Mouse (Mus musculus): Measurements from ENCODE around the gene Oxsr1. TPM values are rescaled to one million over a fixed set of nuclear protein-coding genes. Genes with fewer than 3 reads are reported as not detected.
"Not testable (repeated sequence)": the region's sequence is repeated elsewhere in the genome, so short reads cannot be mapped to it uniquely, and the experiment has no call there.

Oxsr1 gene
- polyA plus RNA-seq, 1 experiment from 2014 or later = 13.5 TPM

DNA sequence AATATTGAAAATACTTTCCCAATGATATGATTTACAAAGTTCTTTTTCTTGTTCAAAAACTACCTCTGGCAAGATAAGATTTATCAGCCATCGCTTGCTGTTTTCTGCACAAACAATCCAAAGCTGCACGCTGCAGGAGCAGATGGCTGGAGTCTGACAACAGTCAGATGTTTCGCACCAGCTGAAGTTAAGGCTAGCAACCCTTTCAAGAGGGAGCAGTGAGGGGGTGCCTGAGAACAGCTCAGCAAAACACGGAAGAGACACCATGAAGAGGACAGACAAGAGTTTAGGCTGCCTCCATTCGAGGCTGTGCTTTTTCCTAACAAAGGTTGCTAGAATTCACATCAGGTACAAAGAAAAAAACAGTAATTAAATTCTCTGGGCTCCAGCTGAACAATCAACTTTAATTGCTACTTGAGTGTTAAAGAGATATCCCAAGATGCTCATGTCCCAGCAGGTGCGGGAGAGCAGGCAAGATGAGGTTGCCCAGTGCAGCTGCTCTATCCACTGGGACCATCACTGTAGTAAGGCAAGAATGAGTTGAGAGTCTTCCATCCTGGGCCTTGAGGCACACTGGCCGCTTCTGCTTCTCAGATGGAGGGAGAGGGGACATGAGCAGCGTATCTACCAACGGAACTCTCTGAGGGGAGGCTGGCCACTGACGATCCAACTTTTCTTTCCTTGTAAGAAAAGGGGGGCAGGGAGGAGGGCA lies 81.8 kb downstream of the Oxsr1 start:
- ATAC-seq (peak; percentile 32; the same call in 1 of the 2 replicates), DNase-seq (ENCODE audit: low spot score) (peak; percentile 38)
- peaks cover 46% of the 10 kb centered on the region for H3K36me3 ChIP-seq (ENCODE audit: control insufficient read depth, insufficient read depth, low read length)
- H3K27me3 ChIP-seq (replicated peaks; ENCODE audit: control insufficient read depth, insufficient read depth, low read length) = no peaks in the 10 kb centered on the region
- no peak overlapping the region for H3K4me2 ChIP-seq (ENCODE audit: low read length)
- H3K4me1 ChIP-seq (ENCODE audit: control insufficient read depth, insufficient read depth, low read length) = peaks cover 2% of the 10 kb centered on the region; the same call in 1 of the 2 replicates
- H3K27ac ChIP-seq (ENCODE audit: low read depth, low read length) = peak overlapping the region; percentile 14; the same call in 1 of the 2 replicates
- no peak overlapping the region for H3K4me3 ChIP-seq (ENCODE audit: low read depth, low read length)
- H3K9me3 ChIP-seq (replicated peaks; ENCODE audit: control insufficient read depth, low read length) = no peaks in the 10 kb centered on the region
- no peak overlapping the region for H3K9ac ChIP-seq (ENCODE audit: low read length)
- WGBS = 74% methylated on average over 10 of the region's 10 CpGs

DNA sequence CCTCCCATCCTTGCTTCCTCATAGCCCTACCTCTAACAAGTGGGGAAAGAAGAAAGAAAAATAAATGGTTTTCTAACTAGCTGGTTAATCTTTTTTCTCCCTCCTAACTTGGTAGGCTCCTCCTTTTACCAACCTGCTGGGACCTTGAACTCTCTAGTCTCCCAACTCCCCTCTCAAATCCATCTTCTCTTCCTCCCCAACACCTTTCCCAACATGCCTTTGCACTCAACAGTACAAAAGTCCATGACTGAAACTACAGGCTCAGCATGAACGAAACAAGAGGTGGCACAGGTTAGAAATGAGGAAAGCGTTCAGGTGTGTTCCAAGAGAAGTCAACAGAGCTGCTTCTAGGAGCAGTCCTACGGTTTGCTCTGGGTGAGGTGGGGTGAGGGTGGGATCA lies 83.0 kb downstream of the Oxsr1 start:
- Histone ChIP-seq H3K9me3 (replicated peaks; ENCODE audit: control insufficient read depth, low read length) (no peaks in the 10 kb centered on the region), H3K4me1 (ENCODE audit: control insufficient read depth, insufficient read depth, low read length) (peaks cover 2% of the 10 kb centered on the region; the same call in 1 of the 2 replicates), H3K4me2 (ENCODE audit: low read length) (no peak overlapping the region), H3K4me3 (ENCODE audit: low read depth, low read length) (no peak overlapping the region), H3K36me3 (ENCODE audit: control insufficient read depth, insufficient read depth, low read length) (peaks cover 44% of the 10 kb centered on the region), H3K27me3 (replicated peaks; ENCODE audit: control insufficient read depth, insufficient read depth, low read length) (no peaks in the 10 kb centered on the region), H3K27ac (ENCODE audit: low read depth, low read length) (no peak overlapping the region), H3K9ac (ENCODE audit: low read length) (no peak overlapping the region)
- WGBS = 85% methylated on average over 3 of the region's 3 CpGs
- ATAC-seq = no peak
- DNase-seq (ENCODE audit: low spot score) = no peak

DNA sequence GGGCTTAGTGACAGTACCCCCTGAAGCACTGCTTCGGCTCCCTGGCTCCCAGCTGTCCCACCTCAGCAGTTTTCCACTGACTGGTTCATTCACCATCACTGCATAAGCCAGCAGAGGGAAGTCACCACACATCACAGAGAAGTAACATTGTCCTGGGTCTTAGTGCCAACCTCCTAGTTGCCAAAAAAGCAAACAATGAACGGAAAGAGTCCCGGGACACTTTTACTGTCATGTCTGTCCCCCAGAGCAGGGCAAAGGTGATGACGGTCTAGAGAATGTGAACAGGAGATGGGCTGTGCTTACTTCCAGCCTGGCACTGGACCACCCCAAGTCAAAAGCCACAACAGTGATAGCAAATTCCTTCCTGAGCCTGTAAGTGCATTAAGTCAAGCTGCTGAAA lies 83.4 kb downstream of the Oxsr1 start:
- Histone ChIP-seq H3K9ac (ENCODE audit: low read length) (no peak overlapping the region), H3K4me1 (ENCODE audit: control insufficient read depth, insufficient read depth, low read length) (peaks cover 2% of the 10 kb centered on the region; the same call in 1 of the 2 replicates), H3K36me3 (ENCODE audit: control insufficient read depth, insufficient read depth, low read length) (peaks cover 44% of the 10 kb centered on the region), H3K4me2 (ENCODE audit: low read length) (no peak overlapping the region), H3K4me3 (ENCODE audit: low read depth, low read length) (no peak overlapping the region), H3K9me3 (replicated peaks; ENCODE audit: control insufficient read depth, low read length) (no peaks in the 10 kb centered on the region), H3K27ac (ENCODE audit: low read depth, low read length) (no peak overlapping the region), H3K27me3 (replicated peaks; ENCODE audit: control insufficient read depth, insufficient read depth, low read length) (no peaks in the 10 kb centered on the region)
- no peak for ATAC-seq
- DNase-seq (ENCODE audit: low spot score) = no peak
- 95% methylated on average over 4 of the region's 4 CpGs for WGBS

DNA sequence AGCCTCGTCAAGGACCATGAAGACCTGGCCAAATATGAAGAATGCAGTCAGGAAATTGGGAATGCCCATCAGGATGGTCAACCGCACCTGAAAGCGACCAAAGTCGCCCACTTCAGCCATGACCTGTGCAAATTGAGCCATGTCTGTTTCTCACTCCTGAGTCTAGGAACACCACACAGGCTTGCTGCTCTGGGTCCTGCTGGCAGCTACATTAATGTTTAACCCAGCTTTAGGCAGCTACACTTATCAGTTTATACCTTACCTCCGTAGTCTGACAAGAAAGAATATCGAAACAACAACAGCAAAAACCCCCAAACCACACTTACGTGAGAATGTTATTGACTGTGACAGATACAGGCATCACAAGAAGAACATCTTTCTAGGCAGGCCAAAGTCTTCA lies 90.7 kb downstream of the Oxsr1 start:
- Histone ChIP-seq H3K36me3 (ENCODE audit: control insufficient read depth, insufficient read depth, low read length) (0 out of 2 replicates have a peak, but pooled peaks cover 4% of the 10 kb centered on the region), H3K27ac (ENCODE audit: low read depth, low read length) (no peak overlapping the region), H3K9ac (ENCODE audit: low read length) (no peak overlapping the region), H3K4me2 (ENCODE audit: low read length) (no peak overlapping the region), H3K4me3 (ENCODE audit: low read depth, low read length) (no peak overlapping the region), H3K27me3 (replicated peaks; ENCODE audit: control insufficient read depth, insufficient read depth, low read length) (no peaks in the 10 kb centered on the region), H3K9me3 (replicated peaks; ENCODE audit: control insufficient read depth, low read length) (no peaks in the 10 kb centered on the region), H3K4me1 (ENCODE audit: control insufficient read depth, insufficient read depth, low read length) (no peaks in the 10 kb centered on the region)
- DNase-seq (ENCODE audit: low spot score) (no peak), ATAC-seq (no peak)
- WGBS = 97% methylated on average over 7 of the region's 7 CpGs

DNA sequence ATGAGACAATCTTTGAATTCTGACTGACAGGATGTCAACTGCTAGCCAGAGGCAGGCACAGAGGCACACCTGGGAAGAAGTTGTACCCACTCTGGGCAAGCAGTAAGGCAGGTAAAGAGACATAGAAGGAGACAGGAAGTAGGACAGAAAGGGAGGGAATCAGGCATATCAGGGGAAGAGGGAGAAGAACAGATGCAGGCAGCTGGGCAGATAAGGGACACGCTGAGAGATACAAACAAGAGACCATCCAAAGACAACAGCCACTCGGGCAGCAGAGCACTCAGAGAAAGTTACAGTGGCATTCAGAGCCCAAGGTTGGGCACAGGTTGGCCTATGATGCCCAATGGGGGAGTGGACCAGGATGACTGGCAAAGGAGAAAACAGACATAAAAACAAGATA lies 91.4 kb downstream of the Oxsr1 start:
- ATAC-seq (no peak), DNase-seq (ENCODE audit: low spot score) (no peak)
- 91% methylated on average over 2 of the region's 2 CpGs for WGBS
- H3K4me3 ChIP-seq (ENCODE audit: low read depth, low read length) = no peak overlapping the region
- H3K9ac ChIP-seq (ENCODE audit: low read length) = no peak overlapping the region
- no peaks in the 10 kb centered on the region for H3K27me3 ChIP-seq (replicated peaks; ENCODE audit: control insufficient read depth, insufficient read depth, low read length)
- no peaks in the 10 kb centered on the region for H3K9me3 ChIP-seq (replicated peaks; ENCODE audit: control insufficient read depth, low read length)
- no peaks in the 10 kb centered on the region for H3K4me1 ChIP-seq (ENCODE audit: control insufficient read depth, insufficient read depth, low read length)
- no peak overlapping the region for H3K4me2 ChIP-seq (ENCODE audit: low read length)
- H3K36me3 ChIP-seq (ENCODE audit: control insufficient read depth, insufficient read depth, low read length) = 0 out of 2 replicates have a peak, but pooled peaks cover 4% of the 10 kb centered on the region
- H3K27ac ChIP-seq (ENCODE audit: low read depth, low read length) = no peak overlapping the region

DNA sequence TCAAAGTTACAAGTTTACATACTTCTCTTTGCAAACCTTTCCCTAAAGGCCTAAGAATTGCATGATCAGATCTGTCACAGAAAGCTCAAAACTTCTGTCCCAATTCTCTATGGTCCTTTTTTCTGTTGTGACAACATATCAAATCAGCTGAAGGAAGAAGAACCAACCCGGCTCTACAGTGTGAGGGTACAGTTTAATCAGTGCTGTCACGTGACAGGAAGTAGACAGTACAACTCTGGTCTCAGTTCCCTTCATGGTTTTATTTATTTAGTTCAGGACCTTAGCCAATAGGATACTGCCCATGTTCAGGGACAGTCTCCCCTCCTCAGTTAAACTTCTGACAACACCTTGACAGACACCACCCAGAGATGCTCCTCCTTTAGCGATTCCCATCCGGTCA lies 102.0 kb downstream of the Oxsr1 start:
- DNase-seq (ENCODE audit: low spot score) = no peak
- ATAC-seq = no peak
- Histone ChIP-seq H3K4me3 (ENCODE audit: low read depth, low read length) (no peak overlapping the region), H3K4me1 (ENCODE audit: control insufficient read depth, insufficient read depth, low read length) (no peaks in the 10 kb centered on the region), H3K4me2 (ENCODE audit: low read length) (no peak overlapping the region), H3K36me3 (ENCODE audit: control insufficient read depth, insufficient read depth, low read length) (peaks cover 4% of the 10 kb centered on the region; the same call in 1 of the 2 replicates), H3K27me3 (replicated peaks; ENCODE audit: control insufficient read depth, insufficient read depth, low read length) (no peaks in the 10 kb centered on the region), H3K9me3 (replicated peaks; ENCODE audit: control insufficient read depth, low read length) (no peaks in the 10 kb centered on the region), H3K9ac (ENCODE audit: low read length) (no peak overlapping the region), H3K27ac (ENCODE audit: low read depth, low read length) (no peak overlapping the region)
- WGBS = 90% methylated on average over 4 of the region's 4 CpGs

DNA sequence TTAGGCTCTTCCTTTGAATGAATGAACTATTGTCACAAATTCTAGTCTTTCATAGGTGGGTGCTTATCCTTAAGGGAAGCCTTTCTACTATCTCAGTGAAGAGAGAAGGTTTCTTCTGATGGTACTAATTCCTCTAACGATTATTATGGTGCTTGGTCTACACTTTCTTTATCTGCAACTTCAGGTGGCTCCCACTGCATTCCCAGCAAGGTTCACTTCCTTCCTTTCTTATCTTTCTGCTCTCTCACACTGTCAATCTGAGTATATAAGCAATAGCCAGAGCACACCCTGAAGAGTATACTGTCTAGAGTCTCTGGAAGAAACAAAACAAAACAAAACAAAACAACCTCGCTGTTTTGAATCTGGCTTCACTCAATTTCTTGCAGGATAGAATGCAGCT lies 102.6 kb downstream of the Oxsr1 start:
- H3K36me3 ChIP-seq (ENCODE audit: control insufficient read depth, insufficient read depth, low read length) = peaks cover 2% of the 10 kb centered on the region; the same call in 1 of the 2 replicates
- no peak overlapping the region for H3K4me3 ChIP-seq (ENCODE audit: low read depth, low read length)
- WGBS = 91% methylated on average over 2 of the region's 2 CpGs
- H3K27me3 ChIP-seq (replicated peaks; ENCODE audit: control insufficient read depth, insufficient read depth, low read length) = no peaks in the 10 kb centered on the region
- DNase-seq (ENCODE audit: low spot score) = no peak
- no peak for ATAC-seq
- no peaks in the 10 kb centered on the region for H3K4me1 ChIP-seq (ENCODE audit: control insufficient read depth, insufficient read depth, low read length)
- no peak overlapping the region for H3K27ac ChIP-seq (ENCODE audit: low read depth, low read length)
- H3K9ac ChIP-seq (ENCODE audit: low read length) = no peak overlapping the region
- H3K4me2 ChIP-seq (ENCODE audit: low read length) = no peak overlapping the region
- H3K9me3 ChIP-seq (replicated peaks; ENCODE audit: control insufficient read depth, low read length) = no peaks in the 10 kb centered on the region

DNA sequence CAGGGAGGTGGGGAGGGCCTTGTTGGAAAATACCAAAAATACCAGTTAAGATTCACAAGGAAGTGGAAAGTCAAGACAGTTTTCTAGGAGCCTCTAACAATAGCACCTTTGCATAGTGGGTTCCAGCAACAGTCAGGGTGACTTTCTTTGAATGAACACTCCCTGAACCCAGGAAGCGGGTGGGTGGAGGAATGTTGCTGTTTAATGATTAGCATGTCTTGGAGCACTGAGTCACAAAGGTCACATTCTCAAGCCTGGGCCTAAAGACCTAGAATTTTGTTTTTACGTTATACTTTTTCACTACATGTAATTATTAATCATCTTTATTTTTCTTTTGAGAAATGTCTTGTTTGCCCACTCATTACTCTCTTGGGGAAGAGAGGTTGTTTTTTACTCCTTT lies 106.9 kb downstream of the Oxsr1 start:
- not testable (repeated sequence) for ATAC-seq; H3K9ac ChIP-seq (ENCODE audit: low read length); H3K36me3 ChIP-seq (ENCODE audit: control insufficient read depth, insufficient read depth, low read length); H3K27me3 ChIP-seq (replicated peaks; ENCODE audit: control insufficient read depth, insufficient read depth, low read length); H3K4me1 ChIP-seq (ENCODE audit: control insufficient read depth, insufficient read depth, low read length); H3K4me3 ChIP-seq (ENCODE audit: low read depth, low read length); H3K9me3 ChIP-seq (replicated peaks; ENCODE audit: control insufficient read depth, low read length); H3K27ac ChIP-seq (ENCODE audit: low read depth, low read length); H3K4me2 ChIP-seq (ENCODE audit: low read length); DNase-seq (ENCODE audit: low spot score)
- 97% methylated on average over 2 of the region's 2 CpGs for WGBS

DNA sequence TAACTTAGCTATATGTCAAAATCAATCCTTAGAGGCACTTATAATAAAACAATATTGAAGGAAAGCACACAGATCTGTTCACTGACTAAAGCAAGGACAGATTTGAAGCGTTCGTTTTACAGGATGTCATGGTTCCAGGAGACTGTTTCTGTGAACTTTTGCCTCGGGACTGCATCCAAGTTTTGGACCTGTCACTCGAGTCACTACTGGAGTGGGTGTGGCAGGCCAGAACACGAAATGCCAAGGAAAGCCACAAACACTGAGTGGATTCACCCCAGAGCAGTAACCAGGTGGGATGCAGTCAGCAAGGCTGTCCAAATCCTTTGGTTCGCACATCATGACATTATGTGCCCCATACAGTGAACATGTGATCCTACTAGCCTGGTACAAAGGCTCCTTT lies 107.6 kb downstream of the Oxsr1 start:
- DNase-seq (ENCODE audit: low spot score) (no peak), ATAC-seq (no peak)
- WGBS = 92% methylated on average over 6 of the region's 6 CpGs
- H3K4me3 ChIP-seq (ENCODE audit: low read depth, low read length) = no peak overlapping the region
- H3K9ac ChIP-seq (ENCODE audit: low read length) = no peak overlapping the region
- H3K36me3 ChIP-seq (ENCODE audit: control insufficient read depth, insufficient read depth, low read length) = no peaks in the 10 kb centered on the region
- no peak overlapping the region for H3K4me2 ChIP-seq (ENCODE audit: low read length)
- H3K4me1 ChIP-seq (ENCODE audit: control insufficient read depth, insufficient read depth, low read length) = no peaks in the 10 kb centered on the region
- H3K27ac ChIP-seq (ENCODE audit: low read depth, low read length) = no peak overlapping the region
- H3K9me3 ChIP-seq (replicated peaks; ENCODE audit: control insufficient read depth, low read length) = no peaks in the 10 kb centered on the region
- H3K27me3 ChIP-seq (replicated peaks; ENCODE audit: control insufficient read depth, insufficient read depth, low read length) = no peaks in the 10 kb centered on the region

Measured in forebrain, embryonic 14.5 days (tissue).